ENCODE assay signal across 8 mouse cellular contexts in the genomic region with DNA sequence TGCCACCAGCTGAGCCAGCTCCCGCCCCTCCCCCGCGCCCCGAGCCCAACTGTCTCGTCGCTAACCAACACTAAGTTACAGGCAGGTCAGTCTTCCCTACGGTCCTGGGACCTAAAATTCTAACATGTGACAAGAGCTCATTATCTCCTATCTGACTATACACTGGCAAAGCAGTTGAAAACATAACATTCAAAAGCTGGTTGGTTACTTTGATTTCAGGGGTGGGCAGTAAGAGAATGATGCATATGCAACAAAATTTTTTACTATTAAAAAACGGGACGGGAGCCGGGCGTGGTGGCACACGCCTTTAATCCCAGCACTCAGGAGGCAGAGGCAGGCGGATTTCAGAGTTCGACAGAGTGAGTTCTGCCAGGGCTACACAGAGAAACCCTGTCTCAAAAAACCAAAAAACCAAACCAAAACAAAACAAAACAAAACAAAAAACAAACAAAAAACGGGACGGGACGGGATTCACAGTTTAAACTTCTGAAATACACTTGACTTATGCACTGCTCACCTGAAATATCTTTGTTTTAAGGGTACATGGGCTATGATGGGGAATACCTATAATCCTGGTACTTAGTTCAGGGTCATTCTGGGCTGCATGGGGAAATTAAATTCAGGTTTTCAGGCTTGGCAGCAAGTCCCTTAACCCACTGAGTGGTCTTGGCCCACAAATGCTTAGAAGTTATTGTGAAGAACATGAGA. TPM values are rescaled to one million over a fixed set of nuclear protein-coding genes. Genes with fewer than 3 reads are reported as not detected.
DNase-seq lines count a peak whose midpoint lies in the region; ATAC-seq and TF ChIP-seq lines count a peak whose summit lies in the region.

No protein-coding gene starts in this region.

- H3K4me2 ChIP-seq in lung, embryonic 16.5 days (ENCODE audit: low read depth, low read length): peak overlapping the region; percentile 61
- H3K4me2 ChIP-seq in forebrain, postnatal 0 days (ENCODE audit: low read depth): 0 out of 2 replicates have a peak overlapping the region, but pooled peaks have one; percentile 4

- DNase-seq in lung, postnatal 25 days (ENCODE audit: low spot score): no peak
- DNase-seq in forebrain, postnatal 0 days: no peak
- DNase-seq in kidney, postnatal 36 days: peak; percentile 29 to 68
- no peak for DNase-seq in left cerebral cortex, postnatal 14 days (ENCODE audit: low spot score in 2 of 2)
- DNase-seq in layer of hippocampus, adult 8-10 months (ENCODE audit: low spot score in 2 of 2): no peak
- DNase-seq in spleen, adult 18-20 months: no peak

- peak overlapping the region; percentile 43 for H3K4me3 ChIP-seq in lung, embryonic 16.5 days (ENCODE audit: low read length)
- H3K4me3 ChIP-seq in forebrain, postnatal 0 days (ENCODE audit: low read depth, low read length): no peak overlapping the region
- H3K4me3 ChIP-seq in small intestine, adult 2 months (ENCODE audit: low read depth, low read length): peak overlapping the region; percentile 58

- H3K9me3 ChIP-seq in lung, embryonic 16.5 days (ENCODE audit: control insufficient read depth, low read length): no peaks in the 10 kb centered on the region
- no peaks in the 10 kb centered on the region for H3K9me3 ChIP-seq in forebrain, postnatal 0 days (ENCODE audit: low read length)

- H3K36me3 ChIP-seq in lung, embryonic 16.5 days (ENCODE audit: control insufficient read depth, insufficient read depth, low read length): no peaks in the 10 kb centered on the region
- no peaks in the 10 kb centered on the region for H3K36me3 ChIP-seq in forebrain, postnatal 0 days (ENCODE audit: insufficient read depth)
- no peaks in the 10 kb centered on the region for H3K36me3 ChIP-seq in small intestine, adult 2 months (ENCODE audit: control insufficient read depth, insufficient read depth, low read length)

- 31% methylated on average over 17 of the region's 17 CpGs for WGBS in lung, embryonic 16.5 days
- 42% methylated on average over 17 of the region's 17 CpGs for WGBS in forebrain, postnatal 0 days
- 24% methylated on average over 17 of the region's 17 CpGs for WGBS in small intestine, adult 2 months

- ATAC-seq in lung, embryonic 16.5 days (ENCODE audit: low read depth): no peak
- ATAC-seq in forebrain, postnatal 0 days: no peak

- no peak for TF ChIP-seq POLR2A in small intestine, adult 2 months (IDR thresholded peaks at IDR 0.05; ENCODE audit: low read depth, low read length)

- TF ChIP-seq CTCF in forebrain, postnatal 0 days (IDR thresholded peaks at IDR 0.05; ENCODE audit: low read depth): no peak
- TF ChIP-seq CTCF in small intestine, adult 2 months (IDR thresholded peaks at IDR 0.05; ENCODE audit: extremely low read depth, insufficient read length, insufficient replicate concordance, low read depth, low read length): no peak

- peak overlapping the region; percentile 61 for H3K9ac ChIP-seq in lung, embryonic 16.5 days (ENCODE audit: low read length)
- H3K9ac ChIP-seq in forebrain, postnatal 0 days: no peak overlapping the region

- peaks cover 11% of the 10 kb centered on the region; the same call in 1 of the 2 replicates for H3K4me1 ChIP-seq in lung, embryonic 16.5 days (replicated peaks; ENCODE audit: control insufficient read depth, insufficient read depth, low read length)
- H3K4me1 ChIP-seq in forebrain, postnatal 0 days (ENCODE audit: insufficient read depth): no peaks in the 10 kb centered on the region
- no peaks in the 10 kb centered on the region for H3K4me1 ChIP-seq in small intestine, adult 2 months (ENCODE audit: control insufficient read depth, insufficient read depth, insufficient read length, low read length)

- H3K27ac ChIP-seq in lung, embryonic 16.5 days (ENCODE audit: low read length): no peak overlapping the region
- no peak overlapping the region for H3K27ac ChIP-seq in forebrain, postnatal 0 days (ENCODE audit: low read depth, low read length)
- no peak overlapping the region for H3K27ac ChIP-seq in small intestine, adult 2 months (ENCODE audit: insufficient read depth, low read depth, low read length)

- no peaks in the 10 kb centered on the region for H3K27me3 ChIP-seq in lung, embryonic 16.5 days (ENCODE audit: control insufficient read depth, insufficient read depth, low read depth, low read length)
- no peaks in the 10 kb centered on the region for H3K27me3 ChIP-seq in forebrain, postnatal 0 days (ENCODE audit: insufficient read depth, low read length)
- H3K27me3 ChIP-seq in small intestine, adult 2 months (ENCODE audit: control insufficient read depth, insufficient read depth, low read length): no peaks in the 10 kb centered on the region

- intact Hi-C loops in left cerebral cortex, postnatal 14 days (cut with DNase I): no loop called here

RNA-seq across cellular contexts. Expression of a gene that starts 4.1 kb away (rescaled TPM):
- 203 and 205 TPM in 2 replicates for polyA plus RNA-seq in lung, embryonic 16.5 days (2015; fragmentation: Nextera tagmentation; extraction: Ambion mirVana)
- total RNA-seq in forebrain, postnatal 0 days (2014; rRNA removed): 948 and 1,017 TPM in 2 replicates
- polyA plus RNA-seq in forebrain, postnatal 0 days (2015; fragmentation: Nextera tagmentation; extraction: Ambion mirVana): 311 and 313 TPM in 2 replicates
- 9.0 and 17.2 TPM in 2 replicates for polyA plus RNA-seq in small intestine, adult 2 months (2012; rRNA removed)
- total RNA-seq in left cerebral cortex, postnatal 14 days (2021): 100 to 1,000 TPM; 759 to 792 TPM
- total RNA-seq in layer of hippocampus, adult 8-10 months (2022): 100 to 1,000 TPM; 842 to 987 (median 891) TPM

RNA-seq across cellular contexts. Expression of a gene that starts 24.3 kb away (rescaled TPM):
- polyA plus RNA-seq in lung, embryonic 16.5 days (2015; fragmentation: Nextera tagmentation; extraction: Ambion mirVana): 108 and 123 TPM in 2 replicates
- total RNA-seq in forebrain, postnatal 0 days (2014; rRNA removed): 19.3 and 20.4 TPM in 2 replicates
- polyA plus RNA-seq in forebrain, postnatal 0 days (2015; fragmentation: Nextera tagmentation; extraction: Ambion mirVana): 32.0 and 42.1 TPM in 2 replicates
- 0.25 and 0.98 TPM in 2 replicates for polyA plus RNA-seq in small intestine, adult 2 months (2012; rRNA removed)
- total RNA-seq in left cerebral cortex, postnatal 14 days (2021): 1 to 10 TPM; 3.8 to 6.0 TPM
- total RNA-seq in layer of hippocampus, adult 8-10 months (2022): 1 to 10 TPM; 2.8 to 5.5 (median 4.3) TPM

RNA-seq across cellular contexts. Expression of a gene that starts 43.1 kb away (rescaled TPM):
- polyA plus RNA-seq in lung, embryonic 16.5 days (2015; fragmentation: Nextera tagmentation; extraction: Ambion mirVana): 0.73 TPM in 1 of 2 replicates, not detected in the other
- 0.46 and 0.52 TPM in 2 replicates for total RNA-seq in forebrain, postnatal 0 days (2014; rRNA removed)
- polyA plus RNA-seq in forebrain, postnatal 0 days (2015; fragmentation: Nextera tagmentation; extraction: Ambion mirVana): not detected in 2 replicates
- 1.0 and 2.5 TPM in 2 replicates for polyA plus RNA-seq in small intestine, adult 2 months (2012; rRNA removed)
- not detected for total RNA-seq in left cerebral cortex, postnatal 14 days (2021)
- total RNA-seq in layer of hippocampus, adult 8-10 months (2022): not detected

RNA-seq across cellular contexts. Expression of a gene that starts 45.5 kb away (rescaled TPM):
- 1.2 and 13.7 TPM in 2 replicates for polyA plus RNA-seq in lung, embryonic 16.5 days (2015; fragmentation: Nextera tagmentation; extraction: Ambion mirVana)
- not detected in 2 replicates for total RNA-seq in forebrain, postnatal 0 days (2014; rRNA removed)
- not detected in 2 replicates for polyA plus RNA-seq in forebrain, postnatal 0 days (2015; fragmentation: Nextera tagmentation; extraction: Ambion mirVana)
- polyA plus RNA-seq in small intestine, adult 2 months (2012; rRNA removed): not detected in 2 replicates
- not detected for total RNA-seq in left cerebral cortex, postnatal 14 days (2021)
- not detected for total RNA-seq in layer of hippocampus, adult 8-10 months (2022)

Comparison
In these comparisons a context has a peak if more than half of its experiments do, and no peak if none do; other contexts are left out.
1. DNase-seq: peak in kidney, postnatal 36 days (2 of 2); none in lung, postnatal 25 days (single experiment), forebrain, postnatal 0 days (single experiment), left cerebral cortex, postnatal 14 days (0 of 2), layer of hippocampus, adult 8-10 months (0 of 2) and spleen, adult 18-20 months (0 of 2).